Mouse (Mus musculus): Measurements from ENCODE around the gene Il21. TPM values are rescaled to one million over a fixed set of nuclear protein-coding genes. Genes with fewer than 3 reads are reported as not detected.

Gene Il21
- total RNA-seq (2014; fragmentation: Nextera tagmentation), result not detected in 2 replicates
- not detected in 2 replicates for total RNA-seq (2017)

- ATAC-seq (replicated peaks; ENCODE audit: low FRiP score, low TSS enrichment, poor library complexity, severe bottlenecking), result no peak
Observed at GRCm38 (mm10) chr3:37232586-37233222, at the start of gene Il21. Il21 (minus strand) TSS chr3:37232636.

DNA sequence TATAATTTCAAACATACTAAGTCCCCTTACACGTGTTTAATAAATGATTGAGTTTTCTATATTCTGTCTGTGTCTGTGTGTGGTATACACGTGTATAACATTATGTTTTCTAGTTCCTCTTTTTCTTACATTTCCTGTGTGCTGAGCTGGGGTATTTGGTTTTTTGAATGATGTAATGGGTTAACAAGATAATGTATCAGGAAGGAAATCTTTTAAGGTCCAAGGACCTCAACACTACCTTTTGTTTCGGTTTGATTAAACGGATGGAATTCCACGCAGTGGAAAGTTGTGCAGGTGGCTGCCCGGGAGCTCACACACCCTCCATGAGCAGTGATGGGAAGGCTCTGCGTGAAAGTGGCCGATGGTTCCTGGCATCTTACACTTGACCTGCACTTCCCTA is 48.4 kb upstream of the Il21 start:
- ATAC-seq (replicated peaks; ENCODE audit: low FRiP score, low TSS enrichment, poor library complexity, severe bottlenecking), result no peak

DNA sequence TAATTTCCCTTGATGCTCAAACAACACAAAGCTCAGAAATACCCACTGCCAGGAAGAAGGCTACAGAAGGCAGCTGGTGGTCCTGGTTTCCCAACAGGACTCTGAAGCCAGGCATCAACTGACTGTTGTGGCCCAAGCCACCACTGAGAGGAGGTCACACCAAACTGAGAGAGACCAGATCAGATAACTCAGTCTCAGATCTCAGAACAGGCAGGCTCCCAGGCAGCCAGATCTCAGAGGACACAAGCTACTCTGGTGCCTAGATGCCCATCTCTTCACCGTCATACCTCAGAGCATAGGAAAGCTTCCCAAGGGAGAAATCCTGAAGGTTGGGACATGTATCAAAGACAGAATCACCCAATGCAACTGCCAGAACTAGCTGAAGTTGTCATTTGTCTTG is 47.8 kb upstream of the Il21 start:
- 0 out of 2 replicates have a peak, but pooled peaks have one; percentile 24 for ATAC-seq (replicated peaks; ENCODE audit: low FRiP score, low TSS enrichment, poor library complexity, severe bottlenecking)

GRCm38 (mm10) chr3:37274661-37275060 is 42.2 kb upstream of the Il21 start:
- peak; percentile 91 for ATAC-seq (replicated peaks; ENCODE audit: low FRiP score, low TSS enrichment, poor library complexity, severe bottlenecking)

DNA sequence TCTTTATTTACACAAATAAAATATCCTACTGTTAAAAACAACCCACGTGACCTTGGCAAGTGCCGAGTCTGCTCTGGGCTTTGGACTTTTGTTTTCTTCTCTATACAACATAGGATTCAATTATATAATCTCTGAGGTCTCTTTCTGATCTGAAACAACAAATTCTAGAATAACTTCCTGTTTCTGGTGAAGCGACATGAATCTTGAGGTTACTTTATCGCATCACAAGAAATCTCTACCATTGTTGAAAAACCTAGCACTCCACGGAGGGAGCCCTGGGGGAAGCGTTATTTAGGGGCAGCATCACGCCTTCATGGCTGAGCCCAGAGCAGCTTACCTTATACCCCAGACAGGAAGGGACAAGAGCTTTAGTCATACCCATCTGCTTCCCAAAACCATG is 40.7 kb upstream of the Il21 start:
- ATAC-seq (replicated peaks; ENCODE audit: low FRiP score, low TSS enrichment, poor library complexity, severe bottlenecking), result no peak

DNA sequence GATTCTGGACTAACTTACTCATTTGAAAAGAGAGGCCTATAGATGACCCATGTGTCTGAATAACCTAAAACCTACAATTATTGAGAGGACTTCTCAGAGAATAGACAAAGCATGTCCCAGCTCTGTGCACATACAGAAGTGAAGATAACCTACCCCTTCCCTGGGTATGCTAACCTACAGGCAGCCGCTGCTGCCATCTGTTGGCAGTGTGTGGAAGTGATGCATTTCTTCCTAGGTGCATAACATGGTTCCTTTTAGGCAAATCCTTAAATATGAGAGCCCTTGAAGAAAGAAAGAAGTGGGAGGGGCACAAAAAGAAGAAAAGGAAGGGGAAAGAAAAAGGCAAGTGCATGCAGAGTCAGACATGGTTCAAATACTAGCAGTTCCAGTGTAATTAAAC is 38.8 kb upstream of the Il21 start:
- ATAC-seq (replicated peaks; ENCODE audit: low FRiP score, low TSS enrichment, poor library complexity, severe bottlenecking), result peak; percentile 78

- no peak for ATAC-seq (replicated peaks; ENCODE audit: low FRiP score, low TSS enrichment, poor library complexity, severe bottlenecking)
Observed at GRCm38 (mm10) chr3:37269926-37270325, 37.5 kb upstream of the Il21 start.

- ATAC-seq (replicated peaks; ENCODE audit: low FRiP score, low TSS enrichment, poor library complexity, severe bottlenecking), result no peak
Observed at GRCm38 (mm10) chr3:37268338-37268737, 35.9 kb upstream of the Il21 start.

GRCm38 (mm10) chr3:37259331-37259999 is 27.0 kb upstream of the Il21 start:
- ATAC-seq (replicated peaks; ENCODE audit: low FRiP score, low TSS enrichment, poor library complexity, severe bottlenecking), result peak; percentile 62

- no peak for ATAC-seq (replicated peaks; ENCODE audit: low FRiP score, low TSS enrichment, poor library complexity, severe bottlenecking)
Observed at GRCm38 (mm10) chr3:37257776-37258175, 25.3 kb upstream of the Il21 start.

- no peak for ATAC-seq (replicated peaks; ENCODE audit: low FRiP score, low TSS enrichment, poor library complexity, severe bottlenecking)
Observed at GRCm38 (mm10) chr3:37250967-37251366, 18.5 kb upstream of the Il21 start.

- no peak for ATAC-seq (replicated peaks; ENCODE audit: low FRiP score, low TSS enrichment, poor library complexity, severe bottlenecking)
Observed at GRCm38 (mm10) chr3:37235025-37235424, 2.6 kb upstream of the Il21 start.

DNA sequence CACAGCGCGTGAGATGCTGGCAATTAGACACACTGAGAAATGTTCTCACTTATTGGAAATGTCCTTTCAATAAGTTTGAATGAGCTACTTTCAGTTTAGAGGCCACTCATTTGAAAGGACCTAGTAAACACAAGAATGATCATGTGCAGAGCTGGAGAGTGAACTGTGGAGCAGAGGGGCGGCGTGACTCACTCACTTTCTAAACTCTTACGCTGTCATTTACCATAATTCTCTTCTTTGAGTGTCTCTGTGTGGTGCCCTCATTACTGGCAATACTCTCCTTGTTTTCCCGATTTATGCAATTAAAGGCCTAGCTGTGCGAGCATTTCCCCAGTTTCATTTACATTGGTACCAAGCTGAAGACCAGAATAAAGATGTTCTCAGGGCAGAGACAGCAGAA is 1.3 kb downstream of the Il21 start:
- no peak for ATAC-seq (replicated peaks; ENCODE audit: low FRiP score, low TSS enrichment, poor library complexity, severe bottlenecking)

DNA sequence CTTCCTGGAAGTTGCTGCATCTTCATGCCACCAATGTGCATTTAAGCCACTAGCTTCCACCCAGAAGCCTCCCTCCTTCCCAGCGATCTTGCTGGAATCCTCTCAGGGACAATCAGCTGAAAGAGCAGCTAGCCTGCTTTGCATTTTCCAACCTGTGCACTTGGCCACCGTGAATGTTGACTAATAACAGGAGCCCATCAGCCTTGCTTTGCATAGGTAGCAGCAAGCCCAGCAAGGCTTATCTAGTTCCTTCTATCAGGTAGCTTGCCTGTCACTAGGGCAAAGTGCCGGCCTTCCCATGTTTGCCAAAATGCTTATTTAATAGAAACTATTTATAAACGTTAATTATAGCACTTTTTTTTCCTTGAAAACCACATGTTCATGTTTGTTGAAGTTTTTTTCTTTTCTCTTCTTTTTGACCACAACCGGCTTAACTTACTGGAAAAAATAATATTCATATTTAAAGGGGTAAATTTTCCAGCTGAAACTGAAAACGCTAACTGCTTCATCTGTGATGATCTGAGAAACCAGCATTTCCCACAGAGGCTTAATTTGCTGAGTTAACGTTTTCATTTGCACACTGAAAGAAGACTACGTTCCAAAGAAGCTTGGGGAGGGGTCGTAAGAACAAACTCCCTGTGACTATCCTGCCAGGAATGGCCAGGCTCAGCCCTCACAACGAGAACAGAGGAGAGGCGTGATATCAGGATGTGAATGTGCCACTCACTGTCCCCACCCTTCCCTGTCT is 3.2 kb downstream of the Il21 start:
- no peak for ATAC-seq (replicated peaks; ENCODE audit: low FRiP score, low TSS enrichment, poor library complexity, severe bottlenecking)

- no peak for ATAC-seq (replicated peaks; ENCODE audit: low FRiP score, low TSS enrichment, poor library complexity, severe bottlenecking)
Observed at GRCm38 (mm10) chr3:37225124-37225523, 7.3 kb downstream of the Il21 start.

GRCm38 (mm10) chr3:37219071-37219470 is 13.4 kb downstream of the Il21 start:
- peak; percentile 88 for ATAC-seq (replicated peaks; ENCODE audit: low FRiP score, low TSS enrichment, poor library complexity, severe bottlenecking)

- no peak for ATAC-seq (replicated peaks; ENCODE audit: low FRiP score, low TSS enrichment, poor library complexity, severe bottlenecking)
Observed at GRCm38 (mm10) chr3:37205226-37205800, 27.1 kb downstream of the Il21 start.

- peak; percentile 84 for ATAC-seq (replicated peaks; ENCODE audit: low FRiP score, low TSS enrichment, poor library complexity, severe bottlenecking)
Observed at GRCm38 (mm10) chr3:37204556-37204955, 27.9 kb downstream of the Il21 start.

GRCm38 (mm10) chr3:37203984-37204428 is 28.4 kb downstream of the Il21 start:
- ATAC-seq (replicated peaks; ENCODE audit: low FRiP score, low TSS enrichment, poor library complexity, severe bottlenecking), result peak; percentile 91

DNA sequence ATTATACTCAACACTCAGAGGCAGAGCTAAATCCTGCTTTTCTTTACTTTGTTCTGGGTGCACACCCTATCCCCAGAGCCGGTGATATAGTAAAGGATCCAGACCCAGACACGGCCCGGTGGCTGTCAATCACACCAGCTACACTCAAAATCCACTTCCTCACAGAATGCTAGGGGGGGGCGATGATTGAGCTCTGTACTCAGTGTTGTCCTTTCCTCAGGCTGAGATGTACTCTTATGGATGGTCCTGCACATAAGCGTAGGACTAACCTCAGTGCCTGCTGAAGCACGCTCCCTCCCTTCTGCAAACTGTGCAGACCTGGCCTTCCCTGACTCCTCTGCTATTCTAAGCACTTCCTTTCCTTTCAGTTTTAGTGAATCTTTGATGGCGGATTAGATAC is 29.6 kb downstream of the Il21 start:
- no peak for ATAC-seq (replicated peaks; ENCODE audit: low FRiP score, low TSS enrichment, poor library complexity, severe bottlenecking)

Data from megakaryocyte-erythroid progenitor cell, adult 5-6 weeks (primary cell).